Mouse (Mus musculus) cortical plate, adult 2 months (tissue): Measurements from ENCODE around the gene Smpd1.

Experiments used
- CTCF ChIP-seq: fragments of 200-500 bp; IDR thresholded peaks from 2 replicates; pipeline ENCODE4 v1.5.1; 2011; ENCODE audit warnings: mild to moderate bottlenecking, control low read depth, low read length; ENCODE audit not compliant: insufficient read depth; ENCODE audit errors: extremely low read depth
- POLR2A ChIP-seq: fragments of 200-500 bp; IDR thresholded peaks from 2 replicates; pipeline ENCODE4 v1.6.1; 2011; ENCODE audit warnings: mild to moderate bottlenecking, low read length, control low read depth; ENCODE audit not compliant: insufficient read depth; ENCODE audit errors: extremely low read depth

GRCm38 (mm10) chr7:105507257-105507656, 46.9 kb upstream of the Smpd1 start:
- TF ChIP-seq CTCF (no peak), POLR2A (no peak)
